Mouse (Mus musculus): ENCODE measurements around the gene Arhgap17. TPM values are rescaled to one million over a fixed set of nuclear protein-coding genes. Genes with fewer than 3 reads are reported as not detected.
A peak's percentile ranks its signal among the peaks of the same experiment; 100 is the strongest.

Gene Arhgap17
- total RNA-seq, 2 experiments from 2014 or later: 40.7 to 123 TPM

- ATAC-seq (ENCODE audit: poor library complexity, severe bottlenecking): no peak
Observed at GRCm38 (mm10) chr7:123344079-123344780, 25.5 kb downstream of the Arhgap17 start.

GRCm38 (mm10) chr7:123341896-123342295, 27.8 kb downstream of the Arhgap17 start:
- no peak for ATAC-seq (ENCODE audit: poor library complexity, severe bottlenecking)

- ATAC-seq (ENCODE audit: poor library complexity, severe bottlenecking): no peak
Observed at GRCm38 (mm10) chr7:123338351-123338750, 31.4 kb downstream of the Arhgap17 start.

DNA sequence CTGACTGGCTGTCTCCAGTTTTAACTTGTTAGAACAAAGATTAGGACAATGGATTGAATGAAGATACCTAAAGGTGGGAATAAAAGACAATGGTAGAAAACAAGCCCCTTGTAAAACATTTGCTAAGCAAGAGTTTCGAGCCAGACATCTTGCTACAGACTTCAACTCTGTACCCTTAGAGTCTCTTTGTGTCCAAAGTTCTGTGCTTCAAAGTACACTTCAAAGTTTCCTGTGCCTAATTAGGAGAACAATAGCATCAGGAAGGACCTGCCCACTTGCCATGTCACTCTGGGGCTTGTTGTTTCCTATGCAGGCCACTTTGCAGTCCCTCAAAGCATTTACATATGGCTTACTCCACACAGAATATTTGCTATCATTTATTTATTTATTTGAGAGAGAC, 33.4 kb downstream of the Arhgap17 start:
- no peak for ATAC-seq (ENCODE audit: poor library complexity, severe bottlenecking)

DNA sequence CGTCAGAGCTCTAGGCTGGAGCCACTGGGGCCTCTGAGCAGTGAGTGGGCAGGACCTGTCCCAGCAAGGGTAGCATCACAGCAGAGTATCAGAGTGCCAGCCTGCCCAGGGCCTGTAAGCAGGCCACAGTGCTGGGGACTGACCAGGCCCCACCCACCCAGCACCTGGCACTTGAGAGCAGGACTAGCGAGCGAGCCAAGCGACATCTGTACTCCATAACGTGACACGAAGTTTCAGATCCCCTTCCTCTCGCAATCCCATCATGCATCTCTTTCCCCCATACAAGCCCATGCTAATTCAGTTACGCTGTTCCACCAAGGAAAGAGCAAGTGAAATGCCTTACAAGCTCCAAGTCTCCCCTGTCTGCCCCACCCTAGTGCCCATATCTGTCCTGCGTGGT, 39.2 kb downstream of the Arhgap17 start:
- ATAC-seq (ENCODE audit: poor library complexity, severe bottlenecking): peak; percentile 83

DNA sequence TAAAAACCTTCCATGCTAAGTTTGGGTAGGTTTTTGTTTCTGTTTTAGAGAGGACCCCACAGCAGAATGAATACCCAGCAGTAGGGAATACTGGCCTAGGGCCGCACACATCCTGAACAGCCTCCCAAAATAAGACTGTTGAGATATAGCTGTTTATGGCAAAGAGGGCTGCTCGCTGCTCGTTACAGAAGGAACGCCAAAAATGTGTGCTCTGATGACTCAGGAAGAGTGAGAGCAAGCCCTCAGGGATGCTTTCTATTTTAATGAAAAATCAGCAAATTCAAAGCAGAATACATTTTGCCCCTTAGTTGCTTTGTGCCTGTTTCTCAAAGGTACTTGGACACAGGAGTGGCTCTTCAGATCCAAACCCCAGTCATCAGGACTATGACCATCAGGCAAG, 41.8 kb downstream of the Arhgap17 start:
- ATAC-seq (ENCODE audit: poor library complexity, severe bottlenecking): no peak

DNA sequence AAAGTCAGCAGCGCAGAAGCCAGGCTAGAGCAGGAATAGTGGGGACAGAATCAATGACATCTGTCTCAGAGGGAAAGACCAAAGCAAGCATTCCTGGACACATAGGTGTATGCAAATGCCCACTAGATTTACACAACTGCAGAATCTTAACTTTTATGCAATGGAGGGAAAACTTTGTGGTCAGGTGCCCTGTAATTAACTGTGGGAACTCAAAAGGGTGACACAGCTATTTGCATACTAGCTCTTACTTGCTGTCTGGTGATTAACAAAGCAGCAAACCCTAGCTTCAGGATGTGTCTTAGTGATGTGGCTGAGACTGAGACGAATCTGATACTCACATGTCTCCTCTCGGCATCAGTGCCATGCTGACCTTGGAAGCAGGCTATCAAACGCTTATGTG, 42.8 kb downstream of the Arhgap17 start:
- no peak for ATAC-seq (ENCODE audit: poor library complexity, severe bottlenecking)

DNA sequence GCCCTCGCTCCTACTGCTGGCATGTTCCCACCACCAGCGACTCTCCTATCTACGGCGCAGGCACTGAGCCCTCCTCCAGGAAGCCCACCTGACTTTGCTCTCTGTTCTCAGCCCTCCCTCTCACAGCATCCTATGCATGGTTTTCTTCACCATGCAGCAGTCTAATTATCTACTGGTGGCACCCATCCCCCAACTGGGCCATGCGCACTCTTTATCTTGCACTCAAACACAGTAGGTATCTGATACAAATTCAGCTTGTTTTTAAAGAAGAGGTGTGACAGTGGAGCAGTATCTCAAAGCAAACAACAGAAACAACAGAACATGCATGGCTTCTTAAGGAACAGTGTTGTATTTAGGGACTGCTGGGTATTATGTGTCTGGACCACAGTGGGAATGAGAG, 43.7 kb downstream of the Arhgap17 start:
- no peak for ATAC-seq (ENCODE audit: poor library complexity, severe bottlenecking)

- no peak for ATAC-seq (ENCODE audit: poor library complexity, severe bottlenecking)
Observed at GRCm38 (mm10) chr7:123324105-123324504, 45.6 kb downstream of the Arhgap17 start.

DNA sequence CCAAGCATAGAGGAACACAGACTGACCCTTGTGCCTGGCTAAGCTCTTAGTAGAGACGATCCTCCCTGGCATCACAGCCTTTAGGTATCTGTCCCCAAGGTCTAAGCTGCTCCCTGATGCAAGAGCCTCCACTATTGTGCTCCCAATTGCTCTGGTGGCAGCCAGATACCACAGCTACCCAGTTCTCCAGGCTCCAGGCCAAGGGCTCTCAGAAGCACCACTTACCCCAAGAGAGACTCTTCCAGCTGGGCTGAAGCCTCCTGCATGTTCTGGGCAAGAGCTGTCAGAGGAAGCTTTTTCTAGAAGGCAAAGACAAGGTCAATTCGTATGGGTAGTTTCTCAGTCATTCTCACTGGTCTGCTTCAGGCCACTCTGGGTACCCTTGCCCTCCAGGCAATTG, 46.3 kb downstream of the Arhgap17 start:
- no peak for ATAC-seq (ENCODE audit: poor library complexity, severe bottlenecking)

DNA sequence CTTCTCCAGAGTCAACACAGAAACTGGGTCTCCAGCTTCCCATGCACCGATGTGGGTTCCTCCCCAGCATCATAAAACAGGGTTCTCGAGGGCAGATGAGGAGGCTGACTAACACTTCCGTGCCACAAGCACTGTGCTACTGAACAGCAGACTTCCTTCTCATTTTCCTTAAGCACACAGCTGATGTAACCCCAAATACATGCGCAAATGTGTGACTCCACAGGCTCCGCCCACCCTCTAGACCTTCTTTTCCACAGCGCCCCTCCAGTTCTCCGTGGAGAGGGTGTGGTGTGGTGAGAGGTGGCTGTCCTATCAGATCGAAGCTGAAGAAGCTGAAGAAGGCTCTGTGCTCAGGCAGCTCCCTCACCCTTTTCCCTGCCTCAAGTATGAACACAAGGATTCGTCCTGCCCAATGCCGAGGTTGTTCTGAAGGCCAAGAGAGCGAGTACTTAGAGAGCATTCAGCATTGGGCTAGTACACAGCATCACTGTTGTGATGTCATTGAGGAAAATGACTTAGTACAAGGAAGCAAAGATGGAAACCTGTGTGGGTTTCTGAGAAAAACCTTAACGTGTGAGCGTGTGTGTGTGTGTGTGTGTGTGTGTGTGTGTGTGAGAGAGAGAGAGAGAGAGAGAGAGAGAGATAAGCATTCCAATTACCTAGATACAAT, 47.1 kb downstream of the Arhgap17 start:
- peak; percentile 78 for ATAC-seq (ENCODE audit: poor library complexity, severe bottlenecking)

GRCm38 (mm10) chr7:123312738-123313137, 57.0 kb downstream of the Arhgap17 start:
- ATAC-seq (ENCODE audit: poor library complexity, severe bottlenecking): no peak

DNA sequence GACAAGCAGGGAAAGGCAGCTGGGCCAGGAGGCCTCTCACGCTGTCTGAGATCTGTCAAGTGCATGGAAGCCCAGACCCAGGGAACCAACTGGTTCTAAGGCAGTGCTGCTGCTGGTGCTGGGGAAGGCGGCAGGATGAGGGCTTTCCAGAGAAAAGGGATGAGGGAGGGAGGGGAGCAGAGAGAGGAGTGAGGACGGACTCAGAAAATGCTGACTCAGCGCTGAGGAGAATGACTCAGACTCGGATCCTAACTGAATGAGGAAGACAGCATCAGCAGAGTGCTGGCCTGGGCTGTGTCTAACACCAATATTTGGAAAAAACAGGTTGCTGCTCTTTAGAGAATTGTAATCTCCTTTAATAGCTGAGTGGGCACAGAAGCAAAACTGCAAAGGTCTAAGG, 57.9 kb downstream of the Arhgap17 start:
- ATAC-seq (ENCODE audit: poor library complexity, severe bottlenecking): no peak

DNA sequence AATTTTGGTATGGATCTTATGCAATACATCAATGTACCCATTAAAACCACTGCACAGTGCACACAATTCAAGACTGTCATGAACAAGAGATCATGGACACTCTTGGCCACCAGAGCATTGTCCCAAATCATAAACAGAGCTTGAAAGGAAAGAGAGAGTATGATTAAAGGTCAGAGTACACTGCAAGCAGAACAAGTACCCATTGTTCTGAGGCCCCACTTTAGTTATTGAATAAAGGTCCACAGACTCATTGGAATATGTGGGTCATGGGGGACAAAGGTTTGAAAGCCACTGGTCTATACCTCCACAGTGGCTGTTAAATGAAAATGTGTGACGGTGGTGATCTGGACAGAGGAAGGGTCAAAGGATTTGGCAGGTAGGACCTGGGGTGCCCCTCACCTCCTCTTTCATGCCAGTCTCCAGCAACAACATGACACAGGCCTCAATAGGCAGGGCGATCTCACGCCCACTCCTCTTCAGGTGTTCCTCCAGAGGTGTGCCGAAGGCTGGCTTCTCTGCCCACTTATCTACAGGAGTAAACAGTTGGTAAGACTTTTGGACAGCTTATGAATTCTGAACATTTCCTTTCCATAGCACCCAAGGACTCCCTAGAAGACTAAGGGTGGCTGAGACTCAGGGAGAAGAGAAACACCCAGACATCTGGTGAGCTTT, 61.7 kb downstream of the Arhgap17 start:
- no peak for ATAC-seq (ENCODE audit: poor library complexity, severe bottlenecking)

- ATAC-seq (ENCODE audit: poor library complexity, severe bottlenecking): no peak
Observed at GRCm38 (mm10) chr7:123307236-123307635, 62.5 kb downstream of the Arhgap17 start.

GRCm38 (mm10) chr7:123305397-123305796, 64.3 kb downstream of the Arhgap17 start:
- no peak for ATAC-seq (ENCODE audit: poor library complexity, severe bottlenecking)

GRCm38 (mm10) chr7:123300258-123300657, 69.5 kb downstream of the Arhgap17 start:
- peak; percentile 52; the same call in 1 of the 2 replicates for ATAC-seq (ENCODE audit: poor library complexity, severe bottlenecking)

GRCm38 (mm10) chr7:123298225-123298624, 71.5 kb downstream of the Arhgap17 start:
- no peak for ATAC-seq (ENCODE audit: poor library complexity, severe bottlenecking)

DNA sequence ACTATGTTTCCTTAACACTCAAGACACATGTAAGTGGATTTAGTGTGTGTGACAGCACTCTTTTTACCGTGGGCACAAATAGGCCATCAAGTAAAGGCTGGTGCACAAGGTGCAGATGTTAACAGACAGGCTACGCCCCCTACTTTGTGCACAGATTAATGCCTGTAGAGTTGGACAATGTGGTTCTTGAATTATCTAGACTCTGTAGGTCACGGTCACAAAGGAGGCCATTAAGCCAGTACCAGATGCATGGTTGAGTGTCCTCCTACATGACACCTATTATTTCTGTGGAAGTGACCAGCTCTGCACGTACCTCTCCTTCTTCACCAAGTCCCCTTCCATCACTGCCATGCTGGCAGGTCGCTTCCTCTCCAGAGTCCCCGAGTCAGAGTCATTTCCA, 73.6 kb downstream of the Arhgap17 start:
- no peak for ATAC-seq (ENCODE audit: poor library complexity, severe bottlenecking)

DNA sequence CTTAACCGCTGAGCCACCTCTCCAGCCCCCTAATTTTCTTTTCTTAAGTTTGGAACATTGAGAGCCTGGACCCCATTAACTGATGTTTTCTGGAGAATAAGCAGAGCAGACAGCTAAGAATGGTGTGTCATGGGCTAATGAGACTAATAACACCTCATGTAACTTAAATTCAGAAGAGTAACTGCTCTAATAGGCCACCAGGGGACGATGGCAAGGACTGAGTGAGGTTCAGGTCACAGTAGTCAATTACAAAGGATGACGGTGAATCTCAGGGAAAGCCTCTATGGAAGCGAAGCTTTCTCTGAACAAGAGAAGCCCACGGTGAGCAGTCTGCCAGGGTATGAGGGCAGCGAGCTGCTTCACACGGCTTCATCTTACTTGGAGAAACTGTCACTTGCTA, 74.3 kb downstream of the Arhgap17 start:
- ATAC-seq (ENCODE audit: poor library complexity, severe bottlenecking): no peak

DNA sequence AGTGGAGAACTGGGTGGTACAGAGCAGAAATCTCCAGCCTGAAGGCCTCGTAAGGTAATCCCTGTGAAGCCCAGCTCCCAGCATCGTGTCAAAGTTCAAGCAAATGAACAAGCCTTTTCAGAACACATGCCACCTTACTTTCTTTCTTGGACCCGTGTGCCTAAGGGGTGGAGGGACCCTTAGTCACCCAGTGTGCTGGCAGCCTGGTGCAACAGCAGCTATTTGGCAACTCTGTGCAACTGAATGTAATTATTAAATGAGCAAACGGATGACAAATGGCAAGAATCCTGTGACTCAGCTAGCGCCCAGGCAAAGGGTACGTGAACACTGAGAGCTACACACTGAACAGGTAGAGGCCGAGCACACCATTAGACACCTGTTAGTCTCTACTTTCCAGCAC, 75.8 kb downstream of the Arhgap17 start:
- ATAC-seq (ENCODE audit: poor library complexity, severe bottlenecking): no peak

- no peak for ATAC-seq (ENCODE audit: poor library complexity, severe bottlenecking)
Observed at GRCm38 (mm10) chr7:123291942-123292341, 77.8 kb downstream of the Arhgap17 start.
